Mouse (Mus musculus) ZHBTc4 (cell line): ENCODE measurements at regions not wholly inside any gene's neighbourhood (a gene's known extent, or its start where the extent isn't known, plus 50 kb on each side); places are given as distances from the start of the nearest gene placed in this dataset.

ENCODE experiments used
- DNase-seq: peaks from one replicate; pipeline ENCODE4 v3.0.0-alpha.2; 2011; ENCODE audit warnings: low read depth, low spot score

- no peak for DNase-seq
Observed at GRCm38 (mm10) chr5:39040467-39040866, 163.9 kb upstream of the Clnk start.

- no peak for DNase-seq
Observed at GRCm38 (mm10) chr5:39023241-39023640, 146.6 kb upstream of the Clnk start.

- DNase-seq = no peak
Observed at GRCm38 (mm10) chr5:39000643-39001042, 124.0 kb upstream of the Clnk start.

- no peak for DNase-seq
Observed at GRCm38 (mm10) chr5:38999700-39000099, 123.1 kb upstream of the Clnk start.

GRCm38 (mm10) chr5:38972397-38973159 lies 96.0 kb upstream of the Clnk start:
- no peak for DNase-seq

- DNase-seq = no peak
Observed at GRCm38 (mm10) chr5:38970497-38970896, 93.9 kb upstream of the Clnk start.

GRCm38 (mm10) chr5:38967010-38967409 lies 90.4 kb upstream of the Clnk start:
- DNase-seq = no peak

GRCm38 (mm10) chr5:38964445-38964844 lies 87.8 kb upstream of the Clnk start:
- DNase-seq = no peak

- no peak for DNase-seq
Observed at GRCm38 (mm10) chr5:38950520-38951288, 74.1 kb upstream of the Clnk start.

- DNase-seq = no peak
Observed at GRCm38 (mm10) chr5:38945903-38946686, 69.5 kb upstream of the Clnk start.

GRCm38 (mm10) chr5:38932382-38933079 lies 55.9 kb upstream of the Clnk start:
- no peak for DNase-seq

- no peak for DNase-seq
Observed at GRCm38 (mm10) chr5:38927051-38927450, 50.4 kb upstream of the Clnk start.
